Mouse (Mus musculus): ENCODE data around the gene Kcnma1. TPM values are rescaled to one million over a fixed set of nuclear protein-coding genes. Genes with fewer than 3 reads are reported as not detected.

Kcnma1 gene
- total and polyA plus RNA-seq, 3 experiments: not detected

DNA sequence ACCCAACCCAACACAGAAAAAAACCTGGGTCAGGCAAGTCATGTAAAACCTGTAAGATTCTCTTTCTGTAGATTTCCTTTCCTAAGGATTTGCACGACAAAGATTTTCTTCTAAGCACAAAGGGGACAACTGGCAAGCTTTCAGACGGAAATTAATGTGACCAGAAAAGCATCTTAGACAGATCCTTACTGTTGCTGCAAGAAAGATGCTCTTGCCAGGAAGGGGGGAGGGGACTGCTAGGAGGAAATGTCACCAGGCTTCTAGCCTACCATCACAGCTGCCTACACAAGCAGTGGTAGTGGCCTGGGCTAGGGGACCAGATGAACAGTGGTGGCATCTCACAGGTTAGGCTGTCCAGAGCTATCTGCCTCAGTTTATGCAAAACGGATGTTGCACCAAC is 308.6 kb downstream of the Kcnma1 start:
- Histone ChIP-seq H3K27me3 (ENCODE audit: control insufficient read depth in 1 of 2, insufficient read depth in 2 of 2, low read length in 2 of 2) (no peaks in the 10 kb centered on the region), H3K9me3 (replicated peaks; ENCODE audit: insufficient read depth, low read length) (no peaks in the 10 kb centered on the region), H3K36me3 (ENCODE audit: control insufficient read depth in 1 of 2, insufficient read depth in 2 of 2, low read length in 2 of 2) (no peaks in the 10 kb centered on the region), H3K27ac (ENCODE audit: control insufficient read depth, low read depth, low read length) (no peak overlapping the region), H3K4me1 (ENCODE audit: control insufficient read depth in 1 of 2, insufficient read depth in 2 of 2, low read length in 2 of 2) (no peaks in the 10 kb centered on the region), H3K9ac (ENCODE audit: control insufficient read depth, low read depth, low read length, poor library complexity, severe bottlenecking) (no peak overlapping the region), H3K79me2 (ENCODE audit: control insufficient read depth, insufficient read depth, low read length, poor library complexity) (no peaks in the 10 kb centered on the region), H3K4me3 (ENCODE audit: control insufficient read depth in 1 of 2, insufficient read depth in 1 of 2, low read depth in 2 of 2, low read length in 2 of 2) (no peak overlapping the region)
- TF ChIP-seq ZC3H11A (IDR thresholded peaks at IDR 0.05; ENCODE audit: low read depth, low read length) (no peak), USF1 (IDR thresholded peaks at IDR 0.05; ENCODE audit: low read depth, low read length) (no peak), GABPA (IDR thresholded peaks at IDR 0.05; ENCODE audit: low read depth, low read length) (no peak), ELF1 (IDR thresholded peaks at IDR 0.05; ENCODE audit: low read depth, low read length) (no peak), SMC3 (IDR thresholded peaks at IDR 0.05; ENCODE audit: low read depth, low read length) (no peak), HCFC1 (IDR thresholded peaks at IDR 0.05; ENCODE audit: low read depth, low read length) (no peak), NELFE (IDR thresholded peaks at IDR 0.05; ENCODE audit: low read depth, low read length) (no peak), POLR2A (IDR thresholded peaks at IDR 0.05; ENCODE audit: control insufficient read depth in 1 of 2, insufficient read depth in 1 of 2, low read depth in 1 of 2, low read length in 2 of 2, poor library complexity in 1 of 2) (no peak), BHLHE40 (IDR thresholded peaks at IDR 0.05; ENCODE audit: borderline replicate concordance, low read depth, low read length) (no peak), MEF2A (IDR thresholded peaks at IDR 0.05; ENCODE audit: extremely low read depth, insufficient replicate concordance, low read depth, low read length, poor library complexity, severe bottlenecking) (no peak)
- DNase-seq (ENCODE audit: low read depth, low spot score): no peak

DNA sequence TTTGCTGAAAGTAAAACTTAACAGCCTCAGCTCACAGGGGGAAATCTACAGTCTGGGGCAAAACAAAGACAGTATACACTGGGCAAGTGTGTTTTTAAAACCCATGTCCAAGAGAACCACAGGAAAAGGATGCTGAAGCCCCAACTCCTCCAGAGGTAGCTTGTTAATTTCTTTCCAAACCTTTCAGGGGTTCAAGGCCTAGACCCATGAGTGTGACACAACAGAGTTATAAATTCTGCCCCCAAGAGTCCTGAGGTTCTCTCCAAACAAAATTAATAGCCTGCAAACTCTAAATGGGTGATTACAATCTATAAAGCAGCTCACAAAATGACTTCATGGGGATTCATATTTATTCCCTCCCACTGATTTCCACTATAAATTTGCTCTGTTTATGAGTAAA is 310.0 kb downstream of the Kcnma1 start:
- no peak overlapping the region for H3K4me3 ChIP-seq (ENCODE audit: control insufficient read depth in 1 of 2, insufficient read depth in 1 of 2, low read depth in 2 of 2, low read length in 2 of 2)
- TF ChIP-seq GATA1 (IDR thresholded peaks at IDR 0.05; ENCODE audit: low read depth, low read length) (no peak), CHD1 (IDR thresholded peaks at IDR 0.05; ENCODE audit: low read depth, low read length) (no peak), MXI1 (IDR thresholded peaks at IDR 0.05; ENCODE audit: low read depth, low read length) (no peak), NRF1 (IDR thresholded peaks at IDR 0.05; ENCODE audit: insufficient read depth, low read depth, low read length, poor library complexity, severe bottlenecking) (no peak), GABPA (IDR thresholded peaks at IDR 0.05; ENCODE audit: low read depth, low read length) (no peak), USF2 (IDR thresholded peaks at IDR 0.05; ENCODE audit: borderline replicate concordance in 1 of 2, insufficient read depth in 1 of 2, low read depth in 1 of 2, low read length in 2 of 2) (no peak), ETS1 (IDR thresholded peaks at IDR 0.05; ENCODE audit: low read depth, low read length) (no peak), TCF12 (IDR thresholded peaks at IDR 0.05; ENCODE audit: low read depth, low read length) (no peak), ZKSCAN1 (IDR thresholded peaks at IDR 0.05; ENCODE audit: low read depth, low read length) (no peak)
- no peak overlapping the region for H3K9ac ChIP-seq (ENCODE audit: control insufficient read depth, low read depth, low read length, poor library complexity, severe bottlenecking)
- DNase-seq (ENCODE audit: low read depth, low spot score): no peak
- no peaks in the 10 kb centered on the region for H3K9me3 ChIP-seq (replicated peaks; ENCODE audit: insufficient read depth, low read length)
- no peaks in the 10 kb centered on the region for H3K27me3 ChIP-seq (ENCODE audit: control insufficient read depth in 1 of 2, insufficient read depth in 2 of 2, low read length in 2 of 2)
- H3K36me3 ChIP-seq (ENCODE audit: control insufficient read depth in 1 of 2, insufficient read depth in 2 of 2, low read length in 2 of 2): no peaks in the 10 kb centered on the region
- no peak overlapping the region for H3K27ac ChIP-seq (ENCODE audit: control insufficient read depth, low read depth, low read length)
- H3K4me1 ChIP-seq (ENCODE audit: control insufficient read depth in 1 of 2, insufficient read depth in 2 of 2, low read length in 2 of 2): no peaks in the 10 kb centered on the region
- H3K79me2 ChIP-seq (ENCODE audit: control insufficient read depth, insufficient read depth, low read length, poor library complexity): no peaks in the 10 kb centered on the region

Data from MEL (cell line).